Mouse (Mus musculus) CH12.LX (cell line): ENCODE measurements around the gene Fry. TPM values are rescaled to one million over a fixed set of nuclear protein-coding genes. Genes with fewer than 3 reads are reported as not detected.

Experiments used
- DNase-seq: peaks from one replicate; pipeline ENCODE4 v3.0.0-alpha.2; 2013; ENCODE audit errors: extremely low read depth
- H3K27ac ChIP-seq: 2 replicates; pipeline ENCODE4 v1.5.1; 2012; ENCODE audit warnings: low read depth, mild to moderate bottlenecking, control low read depth, moderate library complexity; ENCODE audit not compliant: insufficient read depth
- H3K27me3 ChIP-seq: replicated peaks from 2 replicates; pipeline ENCODE3; 2012; ENCODE audit warnings: inconsistent platforms
- H3K36me3 ChIP-seq, 2 experiments: replicated peaks in 1 of 2; 2 replicates each; pipeline versions ENCODE3 to v1.6.1; 2012; ENCODE audit warnings: inconsistent platforms in 1 of 2, low read length in 1 of 2, mild to moderate bottlenecking in 1 of 2, mixed read lengths in 1 of 2, moderate library complexity in 1 of 2; ENCODE audit not compliant: control insufficient read depth in 1 of 2, insufficient read depth in 1 of 2
- H3K4me1 ChIP-seq, 2 experiments: 2 replicates each; pipeline ENCODE4 v1.6.1; 2012; ENCODE audit warnings: inconsistent platforms in 1 of 2, moderate library complexity in 1 of 2; ENCODE audit not compliant: insufficient read depth in 2 of 2, control insufficient read depth in 1 of 2
- H3K4me2 ChIP-seq: 2 replicates; pipeline ENCODE4 v1.6.1; 2012; ENCODE audit warnings: low read depth, mild to moderate bottlenecking, control low read depth; ENCODE audit not compliant: poor library complexity, insufficient read depth, severe bottlenecking
- H3K4me3 ChIP-seq, 3 experiments: fragments of 150-350 bp in 1 of 3; sonication (generic) in 1 of 3; replicated peaks in 1 of 3; 2 replicates each; pipeline versions ENCODE3 to v1.5.1; 2011 to 2012; ENCODE audit warnings: low read depth in 2 of 3, low read length in 2 of 3, mild to moderate bottlenecking in 2 of 3, moderate library complexity in 2 of 3, control low read depth in 1 of 3, improper control_type of control experiment in 1 of 3, inconsistent platforms in 1 of 3, mixed read lengths in 1 of 3; ENCODE audit not compliant: poor library complexity in 1 of 3
- H3K79me2 ChIP-seq: replicated peaks from 2 replicates; pipeline ENCODE4 v1.6.1; 2012; ENCODE audit warnings: mild to moderate bottlenecking, moderate library complexity; ENCODE audit not compliant: control insufficient read depth, poor library complexity, insufficient read depth, severe bottlenecking; ENCODE audit errors: extremely low read depth
- H3K9ac ChIP-seq: 2 replicates; pipeline ENCODE4 v1.6.1; 2012; ENCODE audit warnings: low read depth, mild to moderate bottlenecking, control low read depth, moderate library complexity; ENCODE audit not compliant: insufficient read depth
- H3K9me3 ChIP-seq: replicated peaks from 2 replicates; pipeline ENCODE3; 2012; ENCODE audit warnings: low read length, inconsistent platforms, mixed read lengths
- CHD1 ChIP-seq: IDR thresholded peaks from 2 replicates; pipeline ENCODE4 v1.6.1; 2012; ENCODE audit warnings: low read depth, low read length, improper control_type of control experiment, inconsistent platforms
- CTCF ChIP-seq, 2 experiments: IDR thresholded peaks in 1 of 2; conservative IDR thresholded peaks in 1 of 2; 2 replicates each; pipeline ENCODE4 v1.5.1; 2011 to 2012; ENCODE audit warnings: low read depth in 2 of 2, low read length in 2 of 2, improper control_type of control experiment in 1 of 2, inconsistent platforms in 1 of 2, mild to moderate bottlenecking in 1 of 2, moderate library complexity in 1 of 2
- E2F4 ChIP-seq: IDR thresholded peaks from 2 replicates; pipeline ENCODE4 v1.6.1; 2011; ENCODE audit warnings: low read depth, low read length, improper control_type of control experiment; ENCODE audit not compliant: insufficient replicate concordance
- ELF1 ChIP-seq: IDR thresholded peaks from 2 replicates; pipeline ENCODE4 v1.6.1; 2014; ENCODE audit warnings: low read depth, mild to moderate bottlenecking, inconsistent platforms, low read length, improper control_type of control experiment
- EP300 ChIP-seq: IDR thresholded peaks from 2 replicates; pipeline ENCODE4 v1.6.1; 2011; ENCODE audit warnings: low read length, improper control_type of control experiment
- ETS1 ChIP-seq: conservative IDR thresholded peaks from 2 replicates; pipeline ENCODE4 v1.6.1; 2012; ENCODE audit warnings: low read depth, mild to moderate bottlenecking, inconsistent platforms, low read length, improper control_type of control experiment, moderate library complexity
- GABPA ChIP-seq: IDR thresholded peaks from 2 replicates; pipeline ENCODE4 v1.6.1; 2012; ENCODE audit warnings: low read depth, low read length, improper control_type of control experiment, inconsistent platforms; ENCODE audit not compliant: insufficient replicate concordance
- HCFC1 ChIP-seq: IDR thresholded peaks from 2 replicates; pipeline ENCODE4 v1.6.1; 2012; ENCODE audit warnings: low read depth, mild to moderate bottlenecking, inconsistent platforms, low read length, improper control_type of control experiment
- KAT2A ChIP-seq: IDR thresholded peaks from 2 replicates; pipeline ENCODE4 v1.6.1; 2012; ENCODE audit warnings: low read length, improper control_type of control experiment, inconsistent platforms; ENCODE audit not compliant: insufficient replicate concordance
- MAFK ChIP-seq: IDR thresholded peaks from 2 replicates; pipeline ENCODE4 v1.6.1; 2011; ENCODE audit warnings: low read length, improper control_type of control experiment; ENCODE audit not compliant: insufficient replicate concordance
- MAX ChIP-seq: IDR thresholded peaks from 2 replicates; pipeline ENCODE4 v1.6.1; 2011; ENCODE audit warnings: low read length, improper control_type of control experiment
- MAZ ChIP-seq: IDR thresholded peaks from 2 replicates; pipeline ENCODE4 v1.6.1; 2012; ENCODE audit warnings: low read depth, mild to moderate bottlenecking, inconsistent platforms, low read length, improper control_type of control experiment, moderate library complexity
- MYC ChIP-seq: IDR thresholded peaks from 2 replicates; pipeline ENCODE4 v1.6.1; 2011; ENCODE audit warnings: low read depth, mild to moderate bottlenecking, improper control_type of control experiment, low read length
- POLR2A ChIP-seq: IDR thresholded peaks from 2 replicates; pipeline ENCODE4 v1.6.1; 2011; ENCODE audit warnings: low read depth, mild to moderate bottlenecking, improper control_type of control experiment, low read length
- POLR2AphosphoS2 ChIP-seq: IDR thresholded peaks from 2 replicates; pipeline ENCODE4 v1.6.1; 2011; ENCODE audit warnings: low read depth, low read length, improper control_type of control experiment
- RAD21 ChIP-seq: IDR thresholded peaks from 2 replicates; pipeline ENCODE4 v1.6.1; 2011; ENCODE audit warnings: low read depth, mild to moderate bottlenecking, low read length, improper control_type of control experiment, moderate library complexity
- UBTF ChIP-seq: IDR thresholded peaks from 2 replicates; pipeline ENCODE4 v1.6.1; 2012; ENCODE audit warnings: low read depth, mild to moderate bottlenecking, inconsistent platforms, low read length, improper control_type of control experiment, moderate library complexity
- ZC3H11A ChIP-seq: IDR thresholded peaks from 2 replicates; pipeline ENCODE4 v1.6.1; 2012; ENCODE audit warnings: low read depth, mild to moderate bottlenecking, inconsistent platforms, low read length, improper control_type of control experiment
- dilution Hi-C: fragments of 300-500 bp; cut with MboI; formaldehyde crosslinking; loops from 2 replicates; pipeline ENCODE4 v1.14.3; 2020; ENCODE audit warnings: low sequenced_read_pairs; ENCODE audit not compliant: extremely low pct_unique_long_range_greater_than_20kb, extremely low pct_ligation_motif_present
- in situ Hi-C: fragments of 300-500 bp; cut with MboI; formaldehyde crosslinking; loops from 3 replicates; pipeline ENCODE4 v1.14.3; 2019; ENCODE audit warnings: low sequenced_read_pairs, low pct_ligation_motif_present, low pct_unique_long_range_greater_than_20kb, mixed read lengths
- polyA plus RNA-seq: library from polyadenylated mRNA; unstranded; fragments of >175 nt; gene quantifications from 2 replicates; pipeline ENCODE4 v1.2.1, GENCODE M21; 2012; ENCODE audit warnings: low read depth; ENCODE audit not compliant: insufficient read length
- total RNA-seq, 2 experiments: library from RNA; depleted of rRNA; stranded (reverse); fragments of 300-350 nt in 1 of 2; fragments of >200 nt in 1 of 2; gene quantifications; 2 replicates each; pipeline ENCODE4 v1.2.3; 2012 to 2014

Fry gene
- total and polyA plus RNA-seq, 3 experiments: 0.34 to 0.80 (median 0.34) TPM

DNA sequence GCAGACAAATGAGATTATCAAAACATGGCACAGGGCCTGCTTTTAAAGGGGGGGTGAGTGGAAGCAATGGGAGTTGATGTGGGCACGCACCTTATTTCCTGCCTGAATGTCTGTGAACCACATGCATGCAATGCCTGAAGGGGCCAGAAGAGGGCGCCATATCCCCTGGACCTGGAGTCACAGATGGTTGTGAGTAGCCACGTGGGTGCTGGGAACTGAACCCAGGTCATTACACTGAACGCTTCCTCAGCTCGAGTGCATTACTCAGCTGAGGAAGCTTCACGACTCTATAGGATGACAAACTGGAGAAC lies 1.6 kb upstream of the Fry start:
- no peak overlapping the region for H3K4me3 ChIP-seq
- H3K27me3 ChIP-seq: no peaks in the 10 kb centered on the region
- no peak overlapping the region for H3K9ac ChIP-seq
- in situ Hi-C loops: no loop called here
- H3K36me3 ChIP-seq: no peaks in the 10 kb centered on the region
- no peak overlapping the region for H3K27ac ChIP-seq
- TF ChIP-seq GABPA: no peak
- no peak for TF ChIP-seq HCFC1
- no peak for TF ChIP-seq MAZ
- no peak for TF ChIP-seq ELF1
- TF ChIP-seq MAX: no peak
- TF ChIP-seq UBTF: no peak
- TF ChIP-seq POLR2AphosphoS2: no peak
- H3K9me3 ChIP-seq: peaks cover 57% of the 10 kb centered on the region
- peak; percentile 0 for DNase-seq
- dilution Hi-C loops: no loop called here
- H3K4me1 ChIP-seq: no peaks in the 10 kb centered on the region
- H3K4me2 ChIP-seq: no peak overlapping the region
- no peaks in the 10 kb centered on the region for H3K79me2 ChIP-seq

DNA sequence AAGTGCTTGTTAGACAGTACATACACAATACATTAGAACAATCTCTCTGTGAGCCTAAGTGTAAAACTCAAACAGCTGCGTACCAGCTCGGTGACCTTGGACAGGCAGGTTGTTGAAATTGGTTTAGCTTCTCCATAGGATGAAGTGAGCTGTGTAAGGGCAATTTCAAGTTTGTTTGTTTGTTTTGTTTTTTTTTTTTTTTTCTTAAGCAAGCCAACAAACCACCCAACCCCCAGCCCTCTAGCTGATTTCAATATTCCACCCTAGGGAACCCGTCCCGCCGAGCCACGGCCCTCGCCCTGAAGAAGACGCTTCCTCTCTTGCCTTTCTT lies 356 bp upstream of the Fry start:
- H3K4me1 ChIP-seq: no peaks in the 10 kb centered on the region
- no peak overlapping the region for H3K27ac ChIP-seq
- H3K4me2 ChIP-seq: no peak overlapping the region

DNA sequence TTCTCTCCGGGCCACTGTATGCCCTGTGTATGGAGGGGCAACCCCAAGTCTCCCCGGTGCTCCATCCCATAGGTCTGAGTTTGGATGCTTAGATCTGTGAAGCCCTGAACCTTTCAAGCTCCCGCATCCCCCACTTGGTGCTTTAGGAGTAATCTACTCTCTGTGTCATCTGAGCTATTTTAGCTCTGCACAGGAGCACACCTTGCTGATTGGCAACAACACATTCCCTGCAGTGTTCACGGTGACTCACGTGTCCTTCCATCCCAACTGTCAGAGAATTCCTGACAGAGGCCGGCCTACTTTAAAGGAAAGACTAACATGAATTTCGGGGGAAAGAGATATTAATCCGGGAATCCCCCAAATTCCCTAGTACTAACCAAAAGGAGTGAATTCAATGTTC lies 2.2 kb downstream of the Fry start:
- in situ Hi-C loops: no loop called here
- no peak overlapping the region for H3K9ac ChIP-seq
- no peak for TF ChIP-seq E2F4
- TF ChIP-seq MAX: no peak
- TF ChIP-seq EP300: no peak
- TF ChIP-seq UBTF: no peak
- TF ChIP-seq MAFK: no peak
- TF ChIP-seq KAT2A: no peak
- no peak for TF ChIP-seq ETS1
- no peak for TF ChIP-seq POLR2A
- TF ChIP-seq, all 38 proteins: peak for 0
- dilution Hi-C loops: no loop called here
- no peaks in the 10 kb centered on the region for H3K27me3 ChIP-seq
- DNase-seq: no peak
- no peaks in the 10 kb centered on the region for H3K79me2 ChIP-seq
- H3K4me3 ChIP-seq: no peak overlapping the region
- H3K36me3 ChIP-seq: no peaks in the 10 kb centered on the region
- H3K27ac ChIP-seq: no peak overlapping the region
- H3K4me1 ChIP-seq: no peaks in the 10 kb centered on the region
- H3K4me2 ChIP-seq: no peak overlapping the region
- H3K9me3 ChIP-seq: peaks cover 55% of the 10 kb centered on the region

More for the DNA sequence above, 356 bp upstream of the Fry start:
- no peak for TF ChIP-seq KAT2A
- no peak for TF ChIP-seq MYC
- no peak for TF ChIP-seq ZC3H11A
- no peak for TF ChIP-seq POLR2AphosphoS2
- TF ChIP-seq MAZ: no peak
- no peak for TF ChIP-seq CHD1
- TF ChIP-seq CTCF (conservative IDR thresholded peaks at IDR 0.05 in 1 of 2, IDR thresholded peaks at IDR 0.05 in 1 of 2; ENCODE audit: low read depth in 2 of 2, low read length in 2 of 2): no peak
- TF ChIP-seq MAFK: no peak
- no peak for TF ChIP-seq RAD21
- no peaks in the 10 kb centered on the region for H3K79me2 ChIP-seq
- dilution Hi-C loops: no loop called here
- H3K4me3 ChIP-seq: no peak overlapping the region
- no peaks in the 10 kb centered on the region for H3K27me3 ChIP-seq
- no peak overlapping the region for H3K9ac ChIP-seq
- peaks cover 54% of the 10 kb centered on the region for H3K9me3 ChIP-seq
- in situ Hi-C loops: no loop called here
- DNase-seq: no peak
- H3K36me3 ChIP-seq: no peaks in the 10 kb centered on the region
